Mouse (Mus musculus): ENCODE data around the gene Ddx27. TPM values are rescaled to one million over a fixed set of nuclear protein-coding genes. Genes with fewer than 3 reads are reported as not detected.

The Ddx27 gene
- polyA plus RNA-seq, 1 experiment from 2014 or later = 59.4 TPM

- Histone ChIP-seq H3K4me2 (no peak overlapping the region), H3K27ac (no peak overlapping the region), H3K36me3 (peaks cover 100% of the 10 kb centered on the region), H3K27me3 (no peaks in the 10 kb centered on the region), H3K9me3 (replicated peaks) (no peaks in the 10 kb centered on the region), H3K4me3 (replicated peaks) (no peak overlapping the region), H3K4me1 (no peaks in the 10 kb centered on the region), H3K9ac (no peak overlapping the region)
- ATAC-seq (replicated peaks; ENCODE audit: low FRiP score) = no peak
- 86% methylated on average over 6 of the region's 6 CpGs for WGBS
These were observed 23.3 kb downstream of the Ddx27 start for GRCm38 (mm10) chr2:167038297-167038696.

- no peaks in the 10 kb centered on the region for H3K27me3 ChIP-seq
- H3K36me3 ChIP-seq = peaks cover 100% of the 10 kb centered on the region
- no peak overlapping the region for H3K4me3 ChIP-seq (replicated peaks)
- no peaks in the 10 kb centered on the region for H3K9me3 ChIP-seq (replicated peaks)
- no peak overlapping the region for H3K27ac ChIP-seq
- no peaks in the 10 kb centered on the region for H3K4me1 ChIP-seq
- WGBS = 96% methylated on average over 7 of the region's 7 CpGs
- H3K4me2 ChIP-seq = no peak overlapping the region
- ATAC-seq (replicated peaks; ENCODE audit: low FRiP score) = no peak
- no peak overlapping the region for H3K9ac ChIP-seq
These were observed 23.7 kb downstream of the Ddx27 start for GRCm38 (mm10) chr2:167038716-167039115.

DNA sequence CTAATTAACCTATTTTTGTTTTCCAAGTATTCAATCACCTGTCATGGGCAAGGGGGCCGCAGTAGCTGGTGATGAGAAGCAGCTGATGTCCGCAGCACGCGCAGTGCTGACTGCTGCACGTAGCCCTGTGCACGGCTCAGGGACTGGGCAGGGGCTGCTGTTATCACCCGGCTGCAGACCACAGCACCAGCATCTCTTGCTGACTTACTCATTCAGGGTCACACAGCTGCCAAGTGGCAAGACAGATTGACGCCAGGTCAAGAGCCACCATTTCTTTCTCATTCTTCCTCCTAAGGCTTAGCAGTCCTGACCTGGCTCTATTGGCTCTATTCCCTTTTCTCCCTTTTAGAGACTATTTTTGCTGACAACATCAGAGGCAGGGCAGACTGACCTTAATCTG lies 24.4 kb downstream of the Ddx27 start:
- Histone ChIP-seq H3K4me2 (no peak overlapping the region), H3K9ac (no peak overlapping the region), H3K27me3 (no peaks in the 10 kb centered on the region), H3K27ac (no peak overlapping the region), H3K9me3 (replicated peaks) (no peaks in the 10 kb centered on the region), H3K4me1 (no peaks in the 10 kb centered on the region), H3K4me3 (replicated peaks) (no peak overlapping the region), H3K36me3 (peaks cover 100% of the 10 kb centered on the region)
- 48% methylated on average over 8 of the region's 8 CpGs for WGBS
- no peak; the same call in 1 of the 2 replicates for ATAC-seq (replicated peaks; ENCODE audit: low FRiP score)

DNA sequence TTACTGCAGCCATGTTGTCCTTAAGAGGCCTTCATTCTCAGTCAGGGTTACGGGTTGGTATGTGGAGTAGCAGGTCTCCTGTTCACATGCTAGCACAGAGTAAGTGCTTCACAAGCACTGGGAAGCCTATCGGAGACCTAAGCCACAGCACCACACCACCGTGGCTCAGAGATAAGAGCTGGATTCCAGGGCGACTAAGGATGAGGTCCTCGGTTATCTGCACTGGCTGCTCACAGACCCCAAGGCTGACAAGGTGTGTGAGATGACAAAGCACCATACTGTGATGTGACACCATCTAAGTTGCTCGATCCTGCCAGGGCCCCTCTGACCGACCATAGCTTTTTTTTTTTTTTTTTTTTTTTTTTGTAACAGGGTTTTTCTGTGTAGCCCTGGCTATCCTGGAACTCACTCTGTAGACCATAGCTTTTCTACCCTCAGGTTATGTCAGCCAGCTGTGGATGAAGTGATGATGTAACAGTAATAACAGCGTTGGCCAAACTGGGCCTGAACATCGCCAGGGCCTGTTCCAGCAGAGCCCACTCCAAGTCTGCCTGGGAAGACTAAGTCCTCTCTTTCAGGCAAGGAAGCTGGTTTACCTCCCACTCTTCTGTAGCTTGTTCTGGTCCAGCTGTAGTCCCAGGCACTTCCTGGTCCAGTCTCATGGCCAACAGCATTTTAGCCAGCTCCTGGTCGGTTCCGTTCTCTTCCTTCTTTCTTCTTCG lies 28.6 kb downstream of the Ddx27 start:
- H3K27ac ChIP-seq = no peak overlapping the region
- no peaks in the 10 kb centered on the region for H3K9me3 ChIP-seq (replicated peaks)
- no peak overlapping the region for H3K4me3 ChIP-seq (replicated peaks)
- H3K9ac ChIP-seq = no peak overlapping the region
- WGBS = 89% methylated on average over 12 of the region's 12 CpGs
- H3K4me1 ChIP-seq = no peaks in the 10 kb centered on the region
- no peaks in the 10 kb centered on the region for H3K27me3 ChIP-seq
- H3K36me3 ChIP-seq = peaks cover 96% of the 10 kb centered on the region
- H3K4me2 ChIP-seq = no peak overlapping the region
- ATAC-seq (replicated peaks; ENCODE audit: low FRiP score) = peak; percentile 90

DNA sequence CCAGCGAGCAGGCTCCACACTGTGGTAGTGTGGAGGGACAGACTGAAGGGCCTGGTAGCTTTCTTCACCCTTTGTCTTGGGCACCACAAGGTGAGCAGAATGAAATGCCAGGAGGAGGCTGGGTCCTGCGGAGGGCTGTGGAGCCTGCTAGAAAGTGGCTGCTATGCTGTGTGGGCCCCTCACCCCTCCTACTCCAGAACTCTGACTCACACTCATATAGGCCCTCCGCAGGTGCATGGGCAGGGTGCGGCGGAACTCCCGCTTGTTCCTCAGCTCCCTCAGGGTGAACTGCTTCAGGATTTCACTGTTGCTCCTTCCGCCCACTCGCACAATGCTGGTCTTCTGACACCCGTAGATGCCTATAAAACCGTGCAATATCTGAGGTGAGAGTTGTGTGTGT lies 33.2 kb downstream of the Ddx27 start:
- WGBS = 91% methylated on average over 10 of the region's 10 CpGs
- H3K4me2 ChIP-seq = no peak overlapping the region
- H3K27ac ChIP-seq = no peak overlapping the region
- ATAC-seq (replicated peaks; ENCODE audit: low FRiP score) = no peak
- no peaks in the 10 kb centered on the region for H3K27me3 ChIP-seq
- no peaks in the 10 kb centered on the region for H3K9me3 ChIP-seq (replicated peaks)
- H3K4me1 ChIP-seq = peaks cover 4% of the 10 kb centered on the region; the same call in 1 of the 2 replicates
- H3K4me3 ChIP-seq (replicated peaks) = no peak overlapping the region
- H3K36me3 ChIP-seq = peaks cover 83% of the 10 kb centered on the region
- H3K9ac ChIP-seq = no peak overlapping the region

- no peak overlapping the region for H3K4me2 ChIP-seq
- no peak overlapping the region for H3K4me3 ChIP-seq (replicated peaks)
- H3K27ac ChIP-seq = no peak overlapping the region
- peaks cover 9% of the 10 kb centered on the region; the same call in 1 of the 2 replicates for H3K4me1 ChIP-seq
- peaks cover 83% of the 10 kb centered on the region for H3K36me3 ChIP-seq
- H3K9ac ChIP-seq = no peak overlapping the region
- WGBS = 86% methylated on average over 8 of the region's 8 CpGs
- ATAC-seq (replicated peaks; ENCODE audit: low FRiP score) = no peak
- H3K27me3 ChIP-seq = no peaks in the 10 kb centered on the region
- H3K9me3 ChIP-seq (replicated peaks) = no peaks in the 10 kb centered on the region
These were observed 33.8 kb downstream of the Ddx27 start for GRCm38 (mm10) chr2:167048698-167049358.

DNA sequence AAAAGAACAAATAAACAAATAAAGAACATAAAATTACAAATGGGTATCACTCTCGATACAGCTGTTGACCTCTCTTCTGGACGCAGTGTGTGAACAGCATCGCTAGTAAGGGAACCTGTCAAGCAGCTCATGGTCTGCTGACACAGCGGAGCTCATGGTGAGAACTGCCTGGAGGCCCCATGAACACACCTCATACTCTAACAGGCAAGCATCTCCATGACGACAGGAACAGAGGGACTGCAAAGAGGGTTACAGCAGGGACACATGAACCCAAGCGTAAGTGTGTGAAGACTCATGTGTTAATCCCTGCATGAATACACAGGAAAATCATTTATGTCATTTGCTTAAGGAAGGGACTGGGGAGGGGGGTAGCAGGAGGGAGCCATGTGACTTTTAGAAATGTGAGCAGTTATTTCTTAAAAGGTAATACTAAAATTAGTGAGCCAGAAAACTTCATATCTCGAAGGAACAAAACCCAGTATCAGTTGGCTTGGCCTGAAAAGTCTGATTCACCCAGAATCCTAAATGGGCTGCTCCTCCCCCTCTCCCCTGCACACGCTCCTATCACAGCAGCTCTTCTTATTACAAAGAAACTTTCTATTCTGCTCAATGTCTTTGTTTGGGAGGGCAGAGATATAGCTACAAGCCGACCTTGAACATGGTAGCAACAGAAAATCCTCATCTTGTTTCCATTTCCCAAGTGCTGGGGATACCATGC lies 38.3 kb downstream of the Ddx27 start:
- WGBS = 63% methylated on average over 9 of the region's 9 CpGs

GRCm38 (mm10) chr2:167055386-167055785 lies 40.4 kb downstream of the Ddx27 start:
- Histone ChIP-seq H3K4me2 (no peak overlapping the region), H3K4me3 (replicated peaks) (no peak overlapping the region), H3K9me3 (replicated peaks) (no peaks in the 10 kb centered on the region), H3K27ac (no peak overlapping the region), H3K4me1 (peaks cover 39% of the 10 kb centered on the region), H3K36me3 (peaks cover 68% of the 10 kb centered on the region), H3K9ac (no peak overlapping the region), H3K27me3 (no peaks in the 10 kb centered on the region)
- no peak for ATAC-seq (replicated peaks; ENCODE audit: low FRiP score)
- 86% methylated on average over 15 of the region's 15 CpGs for WGBS

More for the DNA sequence above, 38.3 kb downstream of the Ddx27 start:
- Histone ChIP-seq H3K27ac (0 out of 2 replicates have a peak overlapping the region, but pooled peaks have one; percentile 7), H3K36me3 (peaks cover 81% of the 10 kb centered on the region), H3K27me3 (no peaks in the 10 kb centered on the region), H3K4me2 (no peak overlapping the region), H3K9me3 (replicated peaks) (no peaks in the 10 kb centered on the region), H3K9ac (no peak overlapping the region), H3K4me1 (peaks cover 21% of the 10 kb centered on the region), H3K4me3 (replicated peaks) (no peak overlapping the region)
- ATAC-seq (replicated peaks; ENCODE audit: low FRiP score) = no peak

DNA sequence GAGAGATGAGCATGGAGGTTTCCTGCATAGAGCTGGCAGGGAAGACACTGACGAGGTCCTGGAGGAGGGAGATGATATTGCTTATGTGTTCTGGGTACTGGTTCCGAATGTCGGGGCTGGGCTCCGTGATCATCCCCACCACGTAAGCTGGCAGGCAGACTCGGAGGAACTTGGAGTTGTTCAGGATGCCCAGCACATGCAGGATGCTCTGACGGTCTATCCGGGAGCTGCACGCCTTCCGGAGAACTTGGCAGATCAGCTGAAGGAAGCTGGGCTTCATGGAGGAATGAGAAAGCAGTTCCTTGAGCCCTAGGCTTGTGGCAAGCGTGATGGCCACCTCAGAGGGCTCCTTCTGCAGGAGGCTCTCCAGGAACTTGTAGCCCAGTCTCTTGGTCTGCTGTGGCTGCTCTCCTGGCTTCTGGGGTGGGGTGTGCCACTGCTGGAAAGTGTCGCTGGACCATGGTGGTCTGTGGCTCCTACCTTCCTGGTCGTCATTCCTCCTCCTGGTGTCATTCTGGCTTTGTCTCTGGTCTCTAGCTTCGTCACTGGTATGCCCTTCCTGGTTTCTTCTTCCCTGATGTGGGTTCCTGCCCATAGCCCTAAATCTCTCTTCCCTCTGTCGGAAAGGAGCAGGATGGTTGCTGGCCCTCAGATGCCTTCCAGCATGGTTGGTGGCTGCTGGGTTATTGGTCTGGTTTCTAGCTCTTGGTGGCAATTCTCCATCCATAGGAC lies 41.4 kb downstream of the Ddx27 start:
- Histone ChIP-seq H3K36me3 (peaks cover 65% of the 10 kb centered on the region), H3K9ac (no peak overlapping the region), H3K4me2 (no peak overlapping the region), H3K27me3 (no peaks in the 10 kb centered on the region), H3K4me3 (replicated peaks) (no peak overlapping the region), H3K4me1 (peaks cover 48% of the 10 kb centered on the region), H3K27ac (no peak overlapping the region), H3K9me3 (replicated peaks) (no peaks in the 10 kb centered on the region)
- 96% methylated on average over 15 of the region's 15 CpGs for WGBS
- no peak for ATAC-seq (replicated peaks; ENCODE audit: low FRiP score)

DNA sequence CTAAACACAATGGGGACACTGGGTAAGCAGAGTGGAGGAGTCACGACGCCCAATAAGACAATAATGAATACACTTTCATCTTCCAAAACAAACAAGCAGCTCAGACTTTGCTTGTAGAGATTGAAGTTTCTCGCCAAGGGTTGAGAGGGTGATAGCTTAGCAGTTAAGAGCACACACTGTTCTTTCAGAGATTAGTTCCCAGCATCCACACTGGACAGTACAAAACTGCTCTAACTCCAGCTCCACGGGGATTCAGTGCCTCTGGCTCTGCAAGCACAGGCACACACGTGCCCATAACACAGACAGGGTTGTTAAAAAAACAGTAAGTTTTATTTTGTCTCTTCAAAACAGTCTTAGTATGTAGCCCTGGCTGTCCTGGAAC lies 41.9 kb downstream of the Ddx27 start:
- ATAC-seq (replicated peaks; ENCODE audit: low FRiP score) = no peak
- no peak overlapping the region for H3K27ac ChIP-seq
- no peaks in the 10 kb centered on the region for H3K9me3 ChIP-seq (replicated peaks)
- peaks cover 53% of the 10 kb centered on the region for H3K4me1 ChIP-seq
- H3K4me2 ChIP-seq = no peak overlapping the region
- no peaks in the 10 kb centered on the region for H3K27me3 ChIP-seq
- WGBS = 87% methylated on average over 5 of the region's 5 CpGs
- peaks cover 59% of the 10 kb centered on the region for H3K36me3 ChIP-seq
- no peak overlapping the region for H3K4me3 ChIP-seq (replicated peaks)
- H3K9ac ChIP-seq = no peak overlapping the region

GRCm38 (mm10) chr2:167058201-167058600 lies 43.2 kb downstream of the Ddx27 start:
- H3K27ac ChIP-seq = peak overlapping the region; percentile 70
- peaks cover 51% of the 10 kb centered on the region for H3K4me1 ChIP-seq
- no peaks in the 10 kb centered on the region for H3K27me3 ChIP-seq
- 36% methylated on average over 3 of the region's 3 CpGs for WGBS
- no peak overlapping the region for H3K9ac ChIP-seq
- H3K4me3 ChIP-seq (replicated peaks) = no peak overlapping the region
- H3K4me2 ChIP-seq = peak overlapping the region; percentile 25; the same call in 1 of the 2 replicates
- H3K36me3 ChIP-seq = peaks cover 52% of the 10 kb centered on the region
- no peak for ATAC-seq (replicated peaks; ENCODE audit: low FRiP score)
- no peaks in the 10 kb centered on the region for H3K9me3 ChIP-seq (replicated peaks)

All from kidney, embryonic 15.5 days (tissue).